Mouse (Mus musculus) cerebellum, adult 8-10 months (tissue): ENCODE results near the gene Ttc9c.

ENCODE experiments used
- DNase-seq: peaks from one replicate; pipeline ENCODE4 v3.0.0; 2022

Gene Ttc9c

DNA sequence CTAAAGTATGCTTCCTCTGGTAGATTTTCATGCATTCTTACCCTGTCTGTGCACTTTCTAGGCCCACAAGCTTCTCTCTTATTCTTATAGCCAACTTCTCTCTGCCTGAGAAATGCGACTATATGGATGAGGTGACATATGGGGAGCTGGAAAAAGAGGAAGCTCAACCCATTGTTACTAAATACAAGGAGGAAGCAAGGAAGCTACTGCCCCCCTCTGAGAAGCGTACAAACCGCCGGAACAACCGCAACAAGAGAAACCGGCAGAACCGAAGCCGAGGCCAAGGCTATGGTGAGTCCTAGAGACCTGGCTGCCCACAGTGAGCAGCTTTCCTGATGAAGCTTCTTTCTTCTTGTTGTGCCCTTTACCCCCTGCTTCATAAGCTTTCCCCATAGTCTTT lies 10.5 kb upstream of the Ttc9c start, which contains the start of gene AC129217.1:
Gene AC129217.1 (plus strand): TSS at position 114 of the 400 bp plus-strand sequence.
- no peak for DNase-seq

DNA sequence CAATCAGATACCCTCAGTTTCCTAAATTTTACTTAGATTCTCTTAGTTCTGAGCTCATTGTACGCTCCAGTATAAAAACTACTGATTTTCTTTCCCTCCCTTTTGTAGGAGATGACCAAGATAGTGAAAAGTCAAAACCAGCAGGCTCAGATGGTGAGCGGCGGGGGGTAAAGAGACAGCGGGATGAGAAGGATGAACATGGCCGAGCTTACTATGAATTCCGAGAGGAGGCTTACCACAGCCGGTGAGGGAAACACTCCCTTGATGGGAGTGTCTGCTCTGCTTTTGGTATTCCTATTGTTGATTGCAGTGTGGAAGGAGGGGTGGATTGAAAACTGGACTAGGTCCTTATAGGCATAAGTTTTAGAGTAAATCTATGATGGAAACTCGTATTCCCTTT lies 3.6 kb upstream of the Ttc9c start:
- DNase-seq, result peak; percentile 63

DNA sequence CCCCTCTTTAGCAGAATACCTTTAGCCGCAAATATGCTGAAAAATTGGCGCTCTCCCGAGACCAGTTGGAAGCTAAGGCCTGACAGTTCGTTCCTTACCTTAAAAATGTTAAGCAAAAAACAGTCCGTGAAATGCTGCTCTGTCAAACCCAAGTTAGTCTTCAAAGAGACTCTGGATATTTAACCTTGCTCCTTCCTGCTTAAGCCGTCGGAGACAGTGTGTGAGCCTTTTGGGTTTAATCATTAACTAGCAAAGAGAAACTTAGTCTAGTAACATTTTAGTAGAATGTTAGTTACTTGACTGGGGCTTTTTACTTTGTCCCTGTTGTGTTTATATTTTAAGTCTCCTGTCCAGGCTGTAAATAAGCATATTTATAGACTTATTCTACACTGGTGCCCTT lies 2.0 kb upstream of the Ttc9c start:
- DNase-seq, result no peak

DNA sequence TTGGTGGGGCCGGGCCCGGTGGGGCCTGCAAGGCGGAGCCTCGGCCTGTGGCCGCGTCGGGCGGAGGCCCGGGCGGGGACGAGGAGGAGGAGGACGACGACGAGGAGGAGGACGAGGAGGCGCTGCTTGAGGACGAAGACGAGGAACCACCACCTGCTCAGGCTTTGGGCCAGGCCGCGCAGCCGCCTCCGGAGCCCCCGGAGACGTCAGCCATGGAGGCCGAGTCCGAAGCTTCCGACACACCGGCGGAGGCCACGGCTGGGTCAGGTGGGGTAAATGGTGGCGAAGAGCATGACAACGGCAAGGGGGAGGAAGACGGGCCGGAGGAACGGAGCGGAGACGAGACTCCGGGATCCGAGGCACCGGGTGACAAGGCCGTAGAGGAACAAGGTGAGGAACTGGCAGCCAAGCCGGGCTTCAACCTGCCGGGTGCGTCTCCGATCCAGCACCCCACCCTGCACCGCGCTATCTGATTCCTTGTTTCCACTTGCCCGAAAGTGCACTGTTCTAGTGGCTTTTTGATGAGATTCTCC lies 1.4 kb upstream of the Ttc9c start:
- DNase-seq, result no peak

DNA sequence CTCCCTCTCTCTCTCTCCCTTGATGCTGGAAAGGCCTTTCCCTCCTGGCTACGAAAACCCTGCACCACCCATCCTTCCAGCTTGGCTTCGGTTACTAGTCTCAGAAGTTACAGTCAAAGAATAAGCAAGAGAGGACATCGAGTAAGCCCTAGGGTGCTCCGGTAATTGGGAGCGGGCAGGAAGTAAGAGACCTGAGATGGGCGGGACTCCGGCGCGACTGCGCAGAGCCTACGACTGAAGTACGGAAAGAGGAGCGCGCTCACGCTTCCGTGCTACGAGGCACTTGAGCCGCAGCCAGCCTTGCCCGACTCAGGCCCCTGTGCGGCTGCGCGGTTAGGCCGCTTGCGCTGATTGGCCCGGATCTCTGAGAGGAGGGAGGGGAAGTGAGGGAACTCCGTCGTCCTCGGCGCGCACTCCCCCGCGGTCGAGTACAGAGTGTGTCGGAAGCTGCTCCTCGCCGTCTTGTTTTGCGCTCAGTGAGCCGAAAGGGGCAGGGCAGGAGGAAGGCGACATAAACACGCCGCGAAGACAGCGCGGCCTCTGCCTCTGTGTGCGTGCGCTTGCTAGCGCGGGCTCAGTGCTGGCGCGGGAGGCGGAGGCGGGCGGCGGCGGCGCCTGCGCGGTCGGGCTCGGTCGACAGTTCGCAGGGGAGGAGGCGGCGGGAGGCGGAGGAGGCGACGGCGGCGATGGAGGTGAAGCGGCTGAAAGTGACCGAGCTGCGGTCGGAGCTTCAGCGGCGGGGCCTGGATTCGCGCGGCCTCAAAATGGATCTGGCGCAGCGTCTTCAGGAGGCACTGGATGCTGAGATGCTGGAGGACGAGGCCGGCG lies 677 bp upstream of the Ttc9c start, which contains the start of gene Hnrnpul2:
Gene Hnrnpul2 (plus strand): TSS at position 415 of the 828 bp plus-strand sequence.
- peak; percentile 98 for DNase-seq

DNA sequence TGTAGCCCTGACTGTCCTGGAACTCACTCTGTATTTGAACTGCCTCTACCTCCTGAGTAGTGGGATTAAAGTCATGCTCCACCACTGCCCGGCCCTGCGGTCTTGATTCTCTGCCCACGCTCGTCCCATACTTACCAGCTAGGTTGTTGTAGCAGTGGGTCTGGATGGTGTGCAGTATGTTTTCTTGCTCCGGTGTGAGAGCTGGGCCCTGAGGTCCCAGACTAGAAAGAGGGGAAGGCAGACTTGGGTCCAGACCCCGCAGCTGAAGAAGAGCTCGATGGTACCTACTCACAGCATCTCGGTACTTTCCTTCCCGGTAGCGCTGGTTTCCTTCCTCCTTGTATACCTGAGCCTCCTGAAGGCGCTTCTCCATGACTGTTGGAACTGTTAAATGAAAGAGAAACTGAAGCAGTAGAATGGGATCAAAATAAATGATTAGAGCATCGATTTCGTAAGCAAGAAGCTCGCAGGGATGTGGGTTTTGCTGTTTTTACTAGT lies 783 bp downstream of the Ttc9c start:
- no peak for DNase-seq

DNA sequence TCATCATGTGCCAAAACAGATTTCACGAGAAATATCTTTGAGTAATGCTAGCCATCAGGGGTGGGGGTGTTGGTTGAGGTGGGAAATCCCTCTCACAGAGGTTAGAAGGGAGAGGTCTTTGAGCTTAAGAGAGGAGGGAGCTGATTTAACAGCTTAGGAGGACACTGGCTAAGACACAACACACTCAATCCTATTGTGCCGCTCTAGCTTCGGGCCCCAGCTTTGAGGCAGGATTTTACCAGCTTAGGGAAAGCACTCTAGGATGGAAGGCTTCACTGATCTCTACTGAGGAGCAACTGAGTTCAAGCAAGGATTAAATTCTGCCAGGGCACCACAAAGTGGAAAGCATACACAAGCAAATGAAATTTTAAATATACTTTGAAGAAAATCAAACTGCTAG lies 2.1 kb downstream of the Ttc9c start:
- DNase-seq, result no peak

DNA sequence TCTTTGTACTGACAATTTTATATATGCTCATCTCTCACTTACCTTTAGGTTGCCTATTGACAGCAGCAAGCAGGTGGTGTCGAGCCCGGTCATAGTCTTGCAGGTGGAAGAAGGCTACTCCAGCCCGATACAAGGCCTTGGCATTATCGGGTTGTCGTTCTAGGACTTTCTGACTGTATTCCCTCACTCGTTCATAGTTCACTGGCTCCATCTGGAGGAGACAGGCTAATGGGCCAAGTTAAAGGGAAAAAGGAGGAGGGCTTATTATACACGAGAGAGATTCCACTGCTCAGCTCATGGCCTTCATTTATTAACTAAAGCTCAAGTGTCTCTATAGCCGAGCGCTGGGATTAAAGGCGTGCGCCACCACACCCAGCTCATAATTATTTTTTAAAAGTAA lies 3.3 kb downstream of the Ttc9c start:
- no peak for DNase-seq

DNA sequence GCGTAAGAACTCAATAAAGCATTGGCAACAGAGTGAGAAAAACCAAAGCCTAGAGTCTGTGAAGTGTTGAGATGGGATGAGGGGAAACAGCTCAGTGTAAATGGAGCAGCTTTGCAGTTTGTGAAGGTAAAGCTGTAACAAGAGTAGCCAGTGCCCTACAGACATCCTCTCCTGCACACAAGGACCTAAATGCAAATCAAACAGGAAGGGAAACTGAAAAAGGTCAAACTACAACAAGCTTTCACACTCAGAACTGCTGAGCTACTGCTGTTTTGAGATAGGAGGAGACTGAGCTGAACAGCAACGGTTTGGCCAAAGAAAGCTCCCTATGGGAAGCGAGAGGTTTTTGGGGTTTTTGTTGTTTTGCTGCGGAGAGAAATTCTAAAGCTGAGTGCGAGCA lies 12.3 kb downstream of the Ttc9c start:
- no peak for DNase-seq

DNA sequence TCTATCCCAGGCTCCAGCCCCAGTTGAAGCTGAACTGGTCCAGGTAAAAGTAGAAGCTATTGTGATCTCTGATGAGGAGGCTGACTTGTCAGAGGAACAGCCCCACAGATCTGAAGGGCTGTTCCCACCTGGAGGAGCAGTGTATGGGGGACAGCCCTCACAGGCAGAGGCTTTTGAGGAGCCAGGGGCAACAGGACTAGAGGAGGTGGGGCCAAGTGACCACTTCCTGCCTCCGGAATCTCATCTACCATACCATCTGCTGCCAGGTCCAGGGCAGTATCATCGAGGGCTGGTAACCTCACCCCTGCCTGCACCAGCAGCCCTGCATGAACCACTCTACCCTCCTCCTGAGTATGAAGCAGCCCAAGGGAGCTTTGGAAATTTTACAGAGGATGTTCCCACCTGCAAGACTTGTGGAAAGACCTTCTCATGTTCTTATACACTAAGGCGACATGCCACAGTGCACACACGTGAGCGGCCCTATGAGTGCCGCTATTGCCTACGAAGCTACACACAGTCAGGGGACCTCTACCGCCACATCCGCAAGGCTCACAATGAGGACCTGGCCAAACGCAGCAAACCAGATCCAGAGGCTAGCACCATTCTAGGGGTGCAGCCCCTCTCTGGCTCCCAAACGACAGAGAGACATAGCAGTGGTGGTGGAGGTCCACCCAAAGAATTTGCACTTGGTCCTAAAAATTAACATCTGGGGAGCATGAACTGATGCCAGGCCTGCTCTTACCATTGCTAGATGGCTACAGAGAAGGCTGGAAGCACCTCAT lies 15.1 kb downstream of the Ttc9c start:
- DNase-seq, result no peak

DNA sequence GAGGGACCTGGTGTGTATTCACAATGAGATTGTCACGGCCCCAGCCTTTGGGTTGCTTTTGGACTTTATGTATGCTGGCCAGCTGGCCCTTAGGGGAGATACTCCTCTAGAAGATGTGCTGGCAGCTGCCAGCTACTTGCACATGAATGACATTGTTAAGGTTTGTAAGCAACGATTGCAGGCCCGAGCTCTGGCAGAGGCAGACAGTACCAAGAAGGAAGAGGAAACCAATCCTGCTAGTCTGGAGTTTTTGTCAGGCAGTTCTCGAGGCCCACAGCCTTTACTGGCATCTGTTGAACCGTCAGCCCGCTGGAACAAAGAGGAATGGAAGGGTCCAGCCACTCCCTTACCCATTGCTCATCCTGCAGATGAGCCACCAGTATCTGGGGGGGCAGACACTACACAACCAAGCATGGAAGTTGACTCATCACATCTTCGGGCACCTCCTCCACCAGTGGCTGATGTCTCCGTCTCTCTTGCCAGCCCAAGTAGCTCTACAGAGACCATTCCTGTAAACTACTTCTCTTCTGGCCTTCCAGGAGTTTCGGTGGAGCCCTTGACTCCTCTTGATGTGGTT lies 15.8 kb downstream of the Ttc9c start:
- DNase-seq, result no peak

DNA sequence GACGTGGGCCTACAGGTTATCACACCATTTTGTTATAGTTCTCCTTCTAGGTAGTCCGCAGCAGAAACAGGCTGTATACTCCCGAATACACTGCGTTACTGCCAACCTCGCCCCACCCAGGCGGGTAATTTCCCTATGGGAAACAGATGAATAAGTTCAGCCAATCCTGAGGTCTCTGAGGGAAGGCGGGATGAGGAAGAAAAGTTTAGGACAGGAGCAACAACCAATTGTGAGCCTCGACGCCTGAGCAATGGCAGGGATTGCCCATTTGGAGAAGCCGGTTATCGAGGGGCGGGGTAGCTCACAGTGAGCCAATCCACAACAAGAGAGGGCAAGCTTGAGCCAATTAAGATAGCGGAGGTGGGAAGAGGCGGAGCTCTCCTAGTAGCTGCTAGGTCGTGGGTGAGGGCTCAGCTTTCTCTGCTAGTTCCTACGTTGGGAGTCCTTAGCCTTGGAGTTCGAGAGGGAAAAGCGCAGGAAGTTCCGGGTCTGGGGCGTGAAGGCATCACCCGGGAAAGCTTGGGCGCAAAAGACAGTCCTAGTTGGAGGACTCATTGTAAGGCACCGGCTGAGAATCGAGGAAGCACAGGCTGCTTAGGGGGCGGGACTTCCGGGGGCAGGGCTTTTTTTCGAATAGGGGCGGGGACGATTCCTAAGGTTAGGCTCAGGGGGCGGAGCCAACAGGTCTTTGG lies 16.9 kb downstream of the Ttc9c start, which contains the start of gene Zbtb3:
Gene Zbtb3 (plus strand): TSS at position 426 of the 692 bp plus-strand sequence.
- peak; percentile 93 for DNase-seq

DNA sequence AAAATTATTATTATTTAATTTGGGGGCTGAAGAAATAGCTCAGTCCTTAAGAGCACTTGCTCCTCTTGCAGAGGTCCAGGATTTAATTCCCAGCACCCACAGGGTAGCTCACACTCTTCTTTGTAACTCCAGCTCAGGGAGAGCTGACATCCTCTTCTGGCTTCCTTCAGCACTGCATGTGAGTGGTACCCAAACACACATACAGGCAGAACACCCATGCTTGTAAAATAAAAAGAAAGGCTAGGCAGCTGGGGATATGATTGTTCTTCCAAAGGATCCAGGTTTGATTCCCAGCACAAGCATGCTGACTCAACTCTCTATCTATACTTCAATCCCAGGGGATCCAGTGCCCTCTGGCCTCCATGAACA lies 20.2 kb downstream of the Ttc9c start:
- DNase-seq, result no peak

DNA sequence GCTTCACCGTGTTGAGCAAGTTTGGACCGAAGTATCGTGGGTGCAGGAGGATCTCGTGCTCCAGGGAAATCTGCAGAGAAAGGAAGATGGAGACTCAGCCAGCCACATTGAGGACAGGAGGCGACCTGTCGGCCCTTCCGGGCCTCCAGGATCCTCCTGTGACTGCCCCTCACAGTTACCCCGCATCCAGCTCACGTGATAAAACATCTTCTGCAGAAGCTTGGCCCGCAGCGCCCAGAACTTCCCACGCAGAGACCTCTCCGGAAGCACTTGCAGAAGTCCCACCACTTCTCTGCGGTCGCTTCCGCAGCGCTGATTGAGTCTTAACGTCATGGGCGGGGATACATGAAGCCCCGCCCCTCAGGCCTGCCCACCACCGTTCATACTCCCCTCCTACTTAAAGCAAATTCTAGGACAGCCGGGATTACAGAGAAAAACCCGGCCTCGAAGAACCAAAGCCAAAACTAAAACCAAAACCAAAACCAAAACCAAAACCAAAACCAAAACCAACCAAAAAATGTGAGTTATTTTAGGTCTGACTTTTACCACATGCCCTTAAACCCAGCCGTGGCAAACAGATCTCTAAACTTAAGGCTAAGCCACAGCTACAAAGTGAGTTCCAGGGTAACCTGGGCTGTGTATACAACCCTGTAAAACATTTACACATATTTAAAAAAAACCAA lies 20.7 kb downstream of the Ttc9c start, which contains the start of gene Polr2g:
Gene Polr2g (minus strand): TSS at position 314 of the 683 bp plus-strand sequence.
- peak; percentile 82 for DNase-seq

DNA sequence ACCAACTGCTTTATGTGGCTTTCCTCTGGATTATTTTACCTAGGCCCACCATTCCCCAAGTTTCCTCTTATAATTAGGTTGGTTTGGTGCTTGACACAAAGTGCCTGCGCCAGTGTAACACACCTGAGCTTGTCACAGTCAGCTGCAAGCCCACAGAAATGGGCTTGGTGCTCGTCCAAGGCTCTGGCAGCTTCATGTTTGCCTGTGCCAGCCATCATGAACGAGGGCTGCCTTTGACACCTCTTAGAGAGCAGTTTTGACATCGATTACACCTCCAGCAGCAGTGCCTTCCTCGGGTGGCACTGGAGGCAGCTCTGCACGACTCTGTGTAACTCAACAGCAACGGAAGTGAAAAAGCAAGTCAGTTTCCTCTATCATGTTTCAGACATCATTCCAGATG lies 29.0 kb downstream of the Ttc9c start:
- no peak for DNase-seq

DNA sequence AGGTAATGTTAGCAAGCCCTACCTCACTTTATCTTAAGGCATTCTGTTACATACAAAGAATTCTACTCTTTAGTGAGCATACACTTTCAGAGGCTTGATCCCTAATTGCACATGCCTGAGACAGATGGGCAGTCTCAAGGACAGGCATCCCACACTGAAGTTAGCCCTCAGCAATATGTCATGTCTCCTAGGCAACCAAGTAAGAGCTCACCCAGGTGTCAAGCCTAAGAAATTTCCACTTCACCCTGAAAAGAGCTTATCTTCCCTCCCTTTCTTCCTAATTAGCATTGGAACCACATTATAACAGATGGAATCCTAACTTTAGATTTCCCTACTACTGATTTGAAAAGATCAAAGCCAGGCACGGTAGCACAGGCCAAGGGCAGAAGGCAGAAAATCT lies 30.0 kb downstream of the Ttc9c start:
- no peak for DNase-seq

DNA sequence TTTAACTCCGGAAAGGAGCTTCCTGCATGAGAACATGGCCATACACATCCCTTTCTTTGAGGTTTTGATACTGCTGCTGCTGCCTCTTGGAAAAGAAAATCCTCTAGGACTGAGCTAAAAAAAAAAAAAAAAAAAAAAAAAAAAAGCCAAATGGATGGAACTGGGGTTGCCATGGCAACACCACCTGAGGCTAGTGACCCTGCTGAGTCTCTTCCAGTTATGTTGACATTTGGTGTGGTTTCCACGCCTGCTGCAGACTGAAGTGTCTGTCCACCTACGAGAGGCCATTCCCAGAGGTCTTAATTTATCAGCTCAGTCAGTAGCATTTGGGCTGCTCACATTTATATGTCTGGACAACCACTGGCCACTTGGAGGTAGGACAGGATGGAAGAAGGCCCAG lies 30.6 kb downstream of the Ttc9c start:
- no peak for DNase-seq

DNA sequence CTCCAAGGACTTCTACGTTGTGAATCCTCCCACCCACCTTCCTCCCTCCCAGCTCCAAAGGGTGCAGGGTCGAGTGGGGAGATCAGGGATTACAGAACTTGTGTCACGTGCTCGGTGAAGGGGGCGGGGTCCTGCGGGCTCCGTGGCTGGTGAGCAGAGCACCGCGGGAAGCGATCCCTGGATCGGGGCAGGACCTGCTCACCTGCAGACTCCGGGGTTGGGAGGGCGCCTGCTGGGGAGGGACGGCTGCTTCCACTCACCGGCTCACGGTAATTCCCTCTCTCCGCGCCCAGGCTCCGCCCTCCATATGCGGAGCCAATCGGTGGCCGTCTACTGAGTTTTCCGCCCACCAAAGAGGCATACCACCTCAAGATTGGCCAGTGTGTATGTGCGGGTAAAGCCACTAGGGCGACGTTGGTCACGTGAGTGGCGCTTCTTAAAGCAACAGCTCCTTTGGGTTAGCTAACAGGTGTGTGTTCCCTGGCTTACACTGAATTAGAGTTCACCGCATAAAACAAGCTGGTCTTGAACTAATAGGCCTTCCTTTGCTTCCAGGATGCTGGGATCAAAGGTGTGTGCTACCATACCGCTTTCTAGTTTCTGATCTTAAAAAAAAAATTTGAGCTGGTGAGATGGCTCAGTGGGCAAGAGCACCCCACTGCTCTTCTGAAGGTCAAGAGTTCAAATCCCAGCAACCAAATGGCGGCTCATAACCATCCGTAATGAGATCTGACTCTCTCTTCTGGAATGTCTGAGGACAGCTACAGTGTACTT lies 32.9 kb downstream of the Ttc9c start, which contains the start of gene Taf6l:
Gene Taf6l (minus strand): TSS at position 410 of the 774 bp plus-strand sequence.
- peak; percentile 86 for DNase-seq

DNA sequence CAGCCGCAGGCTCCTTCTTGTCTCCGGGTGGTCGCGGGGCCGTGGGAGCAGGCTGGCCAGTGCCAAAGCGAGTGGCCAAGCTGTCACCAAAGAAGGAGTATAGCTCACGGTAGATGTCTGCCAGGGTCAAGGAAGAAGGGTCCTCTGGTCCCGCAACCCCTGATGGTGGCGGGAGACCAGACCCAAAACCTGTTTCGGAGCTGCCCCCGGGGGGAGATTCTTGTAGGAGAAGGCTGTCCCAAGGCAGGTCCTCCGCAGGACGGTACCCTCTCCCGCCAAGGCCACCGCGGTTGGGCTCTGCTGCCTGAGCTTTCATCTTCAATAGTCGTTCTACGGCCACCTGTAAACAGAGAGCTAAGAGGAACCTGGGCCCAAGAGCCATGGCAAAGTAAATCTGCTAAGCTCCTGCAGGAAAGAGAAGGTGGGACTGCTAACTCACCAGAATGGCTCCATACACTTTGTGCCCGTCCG lies 44.1 kb downstream of the Ttc9c start:
- no peak for DNase-seq

DNA sequence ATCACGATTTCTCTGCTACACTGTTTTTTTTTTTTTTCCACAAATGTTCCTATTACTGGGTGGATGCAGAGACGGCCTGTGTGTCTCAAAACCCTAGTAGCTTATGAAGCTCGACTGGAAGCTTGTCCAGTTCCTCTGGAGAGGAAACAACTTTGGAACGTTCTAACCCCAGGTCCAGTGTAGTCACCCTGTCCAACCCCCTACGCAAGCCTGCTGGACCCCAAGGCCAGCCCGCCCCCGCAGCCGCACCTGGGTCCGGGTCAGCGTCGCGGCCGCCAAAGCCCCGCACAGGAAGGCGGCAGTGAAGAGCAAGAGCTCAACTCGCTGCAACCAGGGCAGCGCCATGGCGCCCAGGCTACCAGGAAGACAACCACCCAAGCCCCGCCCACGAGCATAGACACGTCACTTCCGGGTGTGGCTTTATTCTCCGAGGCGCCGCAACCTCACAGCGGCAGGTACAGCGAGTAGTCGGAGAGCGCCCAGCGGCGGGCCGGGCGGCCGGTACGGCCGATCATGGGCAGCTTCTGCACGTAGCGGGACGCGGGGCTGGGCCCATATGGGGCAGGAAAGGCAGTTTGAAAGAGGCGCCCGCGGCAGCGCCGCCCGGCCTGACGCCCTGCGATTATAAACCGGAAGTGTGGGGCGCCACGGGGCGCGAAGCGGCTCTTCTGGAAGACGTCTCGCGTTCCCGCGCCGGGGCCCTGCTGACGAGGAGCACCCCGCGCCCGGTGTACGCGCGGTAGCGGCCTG lies 44.9 kb downstream of the Ttc9c start, which contains the start of gene Tmem179b:
Gene Tmem179b (minus strand): TSS at position 382 of the 750 bp plus-strand sequence.
- DNase-seq, result peak; percentile 97
